Mouse (Mus musculus): ENCODE results near the gene Commd3.

DNA sequence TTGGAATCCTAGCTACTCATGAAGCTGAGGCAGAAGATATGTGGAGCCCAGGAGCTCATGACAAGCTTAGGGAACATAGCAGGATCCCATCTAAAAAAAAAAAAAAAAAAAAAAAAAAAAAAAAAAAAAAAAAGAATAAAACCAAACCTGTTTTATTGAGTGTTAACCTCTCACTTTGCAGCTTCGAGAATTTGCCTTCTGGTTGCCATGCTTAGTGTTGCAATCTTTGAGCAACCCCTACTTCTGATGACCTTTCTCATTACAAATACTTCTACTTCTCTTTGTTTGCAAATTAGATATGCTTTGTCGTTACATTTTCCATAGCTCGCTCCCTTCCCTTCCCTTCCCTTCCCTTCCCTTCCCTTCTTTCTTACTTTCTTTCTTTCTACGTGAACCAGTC, 23.6 kb upstream of the Commd3 start:
- TF ChIP-seq CTCF (IDR thresholded peaks at IDR 0.05; ENCODE audit: control insufficient read depth, insufficient read depth, insufficient read length), result no peak
- no peak for TF ChIP-seq FOSL1 (IDR thresholded peaks at IDR 0.05; ENCODE audit: insufficient read depth, low read length, poor library complexity, severe bottlenecking)
- no peak for TF ChIP-seq MAX (IDR thresholded peaks at IDR 0.05)

Data from C2C12 (cell line).